In genomic region chr17:66112166-66112565, GRCm38 (mm10) we compare ENCODE assay signal across 8 mouse cellular contexts. TPM values are rescaled to one million over a fixed set of nuclear protein-coding genes. Genes with fewer than 3 reads are reported as not detected.
DNase-seq lines count a peak whose midpoint lies in the region; ATAC-seq and TF ChIP-seq lines count a peak whose summit lies in the region.

No protein-coding gene starts in this region.

- no peak for ATAC-seq in forebrain, embryonic 14.5 days
- ATAC-seq in liver, embryonic 14.5 days (ENCODE audit: insufficient read depth): no peak

- no peak for TF ChIP-seq EP300 in liver, embryonic 14.5 days (IDR thresholded peaks at IDR 0.05; ENCODE audit: low read depth)

- H3K4me2 ChIP-seq in forebrain, embryonic 14.5 days (ENCODE audit: low read length): peak overlapping the region; percentile 67
- H3K4me2 ChIP-seq in liver, embryonic 14.5 days (ENCODE audit: low read depth): peak overlapping the region; percentile 82

- DNase-seq in heart, embryonic 10.5 days (ENCODE audit: low spot score): no peak
- no peak for DNase-seq in heart, adult 11 months
- peak; percentile 67 for DNase-seq in CD4-positive helper T cell, adult 2 months (ENCODE audit: low read depth, low spot score)
- no peak for DNase-seq in forebrain, embryonic 14.5 days (ENCODE audit: low spot score)
- DNase-seq in liver, embryonic 14.5 days (ENCODE audit: low read depth in 3 of 3, low spot score in 3 of 3): no peak
- DNase-seq in testis, postnatal 14 days (ENCODE audit: low spot score): no peak
- DNase-seq in layer of hippocampus, postnatal 10 days (ENCODE audit: low spot score in 2 of 2): no peak
- no peak for DNase-seq in frontal cortex, postnatal 36 days (ENCODE audit: low spot score in 2 of 2)

- peaks cover 36% of the 10 kb centered on the region for H3K36me3 ChIP-seq in heart, embryonic 10.5 days
- peaks cover 33% of the 10 kb centered on the region for H3K36me3 ChIP-seq in forebrain, embryonic 14.5 days (ENCODE audit: control insufficient read depth, insufficient read depth, low read length)
- H3K36me3 ChIP-seq in liver, embryonic 14.5 days (replicated peaks; ENCODE audit: control insufficient read depth, insufficient read depth, low read depth): peaks cover 21% of the 10 kb centered on the region

- peak overlapping the region; percentile 95 for H3K27ac ChIP-seq in heart, embryonic 10.5 days
- H3K27ac ChIP-seq in forebrain, embryonic 14.5 days (ENCODE audit: low read depth, low read length): no peak overlapping the region
- peak overlapping the region; percentile 5 for H3K27ac ChIP-seq in liver, embryonic 14.5 days

- no peaks in the 10 kb centered on the region for H3K9me3 ChIP-seq in heart, embryonic 10.5 days
- H3K9me3 ChIP-seq in forebrain, embryonic 14.5 days (replicated peaks; ENCODE audit: control insufficient read depth, low read length): no peaks in the 10 kb centered on the region
- no peaks in the 10 kb centered on the region for H3K9me3 ChIP-seq in liver, embryonic 14.5 days (ENCODE audit: control insufficient read depth, low read length)

- H3K9ac ChIP-seq in forebrain, embryonic 14.5 days (ENCODE audit: low read length): peak overlapping the region; percentile 81
- H3K9ac ChIP-seq in liver, embryonic 14.5 days (replicated peaks): peak overlapping the region; percentile 67

- no peak for TF ChIP-seq CTCF in liver, embryonic 14.5 days (IDR thresholded peaks at IDR 0.05; ENCODE audit: low read depth)

- peak overlapping the region; percentile 90 for H3K4me3 ChIP-seq in heart, embryonic 10.5 days
- H3K4me3 ChIP-seq in forebrain, embryonic 14.5 days (ENCODE audit: low read depth, low read length): peak overlapping the region; percentile 78
- peak overlapping the region; percentile 68 to 91 for H3K4me3 ChIP-seq in liver, embryonic 14.5 days (ENCODE audit: insufficient read depth in 1 of 2, low read depth in 2 of 2, low read length in 2 of 2)

- H3K27me3 ChIP-seq in heart, embryonic 10.5 days (ENCODE audit: insufficient read depth, poor library complexity, severe bottlenecking): no peaks in the 10 kb centered on the region
- H3K27me3 ChIP-seq in forebrain, embryonic 14.5 days (replicated peaks; ENCODE audit: control insufficient read depth, insufficient read depth, low read length): no peaks in the 10 kb centered on the region
- no peaks in the 10 kb centered on the region for H3K27me3 ChIP-seq in liver, embryonic 14.5 days (ENCODE audit: control insufficient read depth, insufficient read depth, low read length)

- H3K4me1 ChIP-seq in heart, embryonic 10.5 days: peaks cover 15% of the 10 kb centered on the region
- peaks cover 7% of the 10 kb centered on the region; the same call in 1 of the 2 replicates for H3K4me1 ChIP-seq in forebrain, embryonic 14.5 days (ENCODE audit: control insufficient read depth, insufficient read depth, low read length)
- H3K4me1 ChIP-seq in liver, embryonic 14.5 days (replicated peaks; ENCODE audit: control insufficient read depth in 2 of 2, insufficient read depth in 2 of 2, low read length in 1 of 2): peaks cover 16 to 19% of the 10 kb centered on the region in 2 experiments

- 53% methylated on average over 4 of the region's 4 CpGs for WGBS in heart, embryonic 10.5 days
- 49% methylated on average over 4 of the region's 4 CpGs for WGBS in forebrain, embryonic 14.5 days
- 25% methylated on average over 4 of the region's 4 CpGs for WGBS in liver, embryonic 14.5 days (ENCODE audit: insufficient replicate concordance)

RNA-seq across cellular contexts. Expression of gene Washc1, which starts 0.8 kb away (rescaled TPM):
- 32.6 and 36.6 TPM in 2 replicates for polyA plus RNA-seq in heart, embryonic 10.5 days (2016; fragmentation: Nextera tagmentation; extraction: Ambion mirVana)
- polyA plus RNA-seq in forebrain, embryonic 14.5 days (2014; fragmentation: Nextera tagmentation; extraction: Ambion mirVana): 35.6 and 42.7 TPM in 2 replicates
- 9.9 and 12.0 TPM in 2 replicates for polyA plus RNA-seq in liver, embryonic 14.5 days (2012; rRNA removed)
- 12.9 and 16.7 TPM in 2 replicates for polyA plus RNA-seq in liver, embryonic 14.5 days (2014; fragmentation: Nextera tagmentation; extraction: Ambion mirVana)
- 10 to 100 TPM; 48.4 to 52.9 TPM for total RNA-seq in layer of hippocampus, postnatal 10 days (2021)

RNA-seq across cellular contexts. Expression of gene Ndufv2, which starts 10.8 kb away (rescaled TPM):
- 463 and 533 TPM in 2 replicates for polyA plus RNA-seq in heart, embryonic 10.5 days (2016; fragmentation: Nextera tagmentation; extraction: Ambion mirVana)
- polyA plus RNA-seq in forebrain, embryonic 14.5 days (2014; fragmentation: Nextera tagmentation; extraction: Ambion mirVana): 378 and 456 TPM in 2 replicates
- 28.6 and 54.6 TPM in 2 replicates for polyA plus RNA-seq in liver, embryonic 14.5 days (2012; rRNA removed)
- polyA plus RNA-seq in liver, embryonic 14.5 days (2014; fragmentation: Nextera tagmentation; extraction: Ambion mirVana): 268 and 273 TPM in 2 replicates
- total RNA-seq in layer of hippocampus, postnatal 10 days (2021): 100 to 1,000 TPM; 229 to 246 TPM

RNA-seq across cellular contexts. Expression of gene Ddx11, which starts 11.2 kb away (rescaled TPM):
- 22.0 and 24.1 TPM in 2 replicates for polyA plus RNA-seq in heart, embryonic 10.5 days (2016; fragmentation: Nextera tagmentation; extraction: Ambion mirVana)
- polyA plus RNA-seq in forebrain, embryonic 14.5 days (2014; fragmentation: Nextera tagmentation; extraction: Ambion mirVana): 4.3 and 5.6 TPM in 2 replicates
- 5.0 and 7.0 TPM in 2 replicates for polyA plus RNA-seq in liver, embryonic 14.5 days (2012; rRNA removed)
- polyA plus RNA-seq in liver, embryonic 14.5 days (2014; fragmentation: Nextera tagmentation; extraction: Ambion mirVana): 4.7 and 6.3 TPM in 2 replicates
- 1 to 10 TPM; 4.9 to 6.9 TPM for total RNA-seq in layer of hippocampus, postnatal 10 days (2021)

RNA-seq across cellular contexts. Expression of gene Ankrd12, which starts 35.3 kb away (rescaled TPM):
- polyA plus RNA-seq in heart, embryonic 10.5 days (2016; fragmentation: Nextera tagmentation; extraction: Ambion mirVana): 11.3 and 15.0 TPM in 2 replicates
- 83.0 and 111 TPM in 2 replicates for polyA plus RNA-seq in forebrain, embryonic 14.5 days (2014; fragmentation: Nextera tagmentation; extraction: Ambion mirVana)
- polyA plus RNA-seq in liver, embryonic 14.5 days (2012; rRNA removed): 1.7 and 2.7 TPM in 2 replicates
- polyA plus RNA-seq in liver, embryonic 14.5 days (2014; fragmentation: Nextera tagmentation; extraction: Ambion mirVana): 5.7 and 6.2 TPM in 2 replicates
- total RNA-seq in layer of hippocampus, postnatal 10 days (2021): 100 to 1,000 TPM; 102 to 116 TPM
